Mouse (Mus musculus) embryo, embryonic 9.5 days (tissue): Measurements from ENCODE around the gene Olfr905.

Experiments used
- DNase-seq: peaks from one replicate; pipeline ENCODE4 v3.0.0-alpha.2; 2017; ENCODE audit errors: extremely low spot score

The Olfr905 gene

DNA sequence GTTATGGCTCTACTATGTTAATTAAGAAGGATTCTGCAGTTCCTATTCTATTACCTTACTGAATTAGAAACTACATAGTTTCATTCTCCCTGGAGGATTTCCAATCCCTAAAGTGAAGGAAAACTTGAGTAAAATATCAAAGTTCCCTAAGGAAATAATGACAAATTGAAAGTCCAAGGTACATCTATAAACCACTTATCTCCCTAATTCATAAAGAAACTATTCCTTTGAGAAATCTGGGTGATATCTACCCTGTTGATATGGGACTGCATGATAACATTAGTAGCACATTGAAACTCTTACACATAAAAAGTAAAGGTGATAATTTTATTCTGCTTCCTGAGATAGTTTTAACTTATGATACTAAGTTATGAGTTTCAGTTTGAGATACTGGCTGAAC lies at the start of gene Olfr905:
Gene Olfr905, plus strand, starts transcription at position 301 of the 400 bp plus-strand sequence.
- no peak for DNase-seq

DNA sequence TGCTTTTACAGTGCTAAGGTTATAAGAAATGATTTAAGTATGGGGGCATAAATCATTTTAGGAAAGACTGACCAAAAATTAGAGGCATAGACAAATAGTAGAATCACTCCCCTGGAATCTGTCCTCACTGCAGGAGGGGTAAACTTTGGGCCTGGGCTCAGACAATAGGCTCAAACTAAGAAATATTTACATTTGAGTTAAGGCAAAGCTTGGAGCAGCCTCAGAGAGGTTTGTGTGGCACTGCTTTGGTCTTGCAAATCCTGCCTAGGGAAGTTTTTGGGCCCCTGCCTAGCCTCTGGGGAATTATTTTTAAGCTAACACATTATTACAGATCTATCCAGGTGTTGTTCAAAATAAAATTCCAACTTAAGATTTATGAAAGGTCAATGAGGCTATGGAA lies 47.1 kb upstream of the Olfr905 start:
- no peak for DNase-seq

DNA sequence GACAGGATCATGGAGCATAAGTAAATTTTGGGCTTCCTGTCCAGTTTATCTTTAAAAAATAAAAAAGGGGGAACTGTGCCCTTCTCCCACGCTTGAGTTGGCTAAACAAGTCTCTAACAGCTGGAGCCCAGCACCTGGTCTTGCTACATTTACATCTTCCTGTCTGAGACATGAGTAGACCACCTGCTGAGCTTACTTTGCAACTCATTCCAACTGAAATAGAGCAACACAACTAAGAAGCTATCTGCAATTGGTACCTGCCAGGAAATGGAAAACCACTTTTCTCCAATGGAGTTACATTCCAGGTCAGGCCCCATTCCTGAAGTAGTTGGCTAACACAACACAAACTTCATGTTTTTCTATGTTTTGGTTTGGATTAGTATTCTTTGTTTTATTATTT lies 43.9 kb upstream of the Olfr905 start:
- DNase-seq, result no peak

DNA sequence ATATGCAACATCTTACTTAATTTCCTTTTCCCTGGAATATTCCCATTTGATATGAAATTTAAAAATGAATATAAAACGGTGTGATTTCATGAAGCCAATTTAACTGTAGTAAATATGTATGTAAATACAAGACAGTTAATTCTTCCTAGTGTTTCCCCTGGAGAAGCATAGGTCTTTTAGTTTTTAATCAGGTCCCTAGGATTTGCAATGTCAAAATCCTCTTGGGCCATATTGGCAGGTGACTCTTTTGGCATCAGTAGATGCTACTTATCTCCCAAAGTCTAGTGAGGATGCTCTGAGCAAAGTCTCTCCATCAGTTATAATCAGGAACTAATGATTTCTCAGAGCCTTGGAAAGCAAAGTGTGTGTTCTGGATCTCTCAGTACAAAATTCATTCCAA lies 41.8 kb upstream of the Olfr905 start, which contains the start of gene Olfr901:
Gene Olfr901, plus strand, starts transcription at position 301 of the 400 bp plus-strand sequence.
- no peak for DNase-seq

DNA sequence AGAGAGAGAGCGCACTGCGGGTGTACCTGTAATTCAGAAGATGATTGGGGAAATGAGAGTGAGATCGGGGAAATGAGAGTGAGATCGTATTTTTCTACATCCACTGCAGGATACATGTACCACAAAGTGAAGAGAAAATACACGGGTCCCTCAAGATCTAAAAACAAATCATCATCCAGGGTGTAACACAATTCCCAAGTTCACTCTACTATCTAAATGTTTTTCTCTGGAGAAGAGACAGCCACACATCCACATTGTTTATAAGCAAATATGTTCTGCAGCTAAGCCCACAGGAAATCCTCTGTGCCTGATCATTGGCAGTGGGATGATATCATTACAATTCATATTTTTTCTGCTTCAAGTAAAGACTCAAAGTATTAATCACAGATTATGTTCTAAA lies 23.6 kb upstream of the Olfr905 start, which contains the start of gene Olfr902:
Gene Olfr902, plus strand, starts transcription at position 301 of the 400 bp plus-strand sequence.
- DNase-seq, result no peak

DNA sequence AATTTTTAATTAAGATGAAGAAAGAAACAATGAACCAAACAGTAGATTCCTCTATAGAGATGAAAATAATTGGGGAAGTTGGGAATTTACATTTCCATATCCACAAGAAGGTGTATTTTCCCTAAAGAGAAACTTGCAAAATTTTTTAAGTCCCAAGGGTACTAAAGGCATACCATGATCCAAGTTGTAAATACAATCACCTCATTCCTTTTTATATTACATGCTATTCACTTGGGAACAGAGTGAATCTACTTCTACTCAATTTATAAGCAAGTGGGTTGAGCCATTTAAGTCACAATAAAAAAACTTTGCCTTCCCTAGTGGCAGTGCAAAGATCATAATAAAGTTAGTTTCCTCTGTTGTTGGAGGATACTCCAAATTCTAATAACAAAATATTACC lies 8.1 kb upstream of the Olfr905 start, which contains the start of gene Olfr904:
Gene Olfr904, plus strand, starts transcription at position 301 of the 400 bp plus-strand sequence.
- no peak for DNase-seq

DNA sequence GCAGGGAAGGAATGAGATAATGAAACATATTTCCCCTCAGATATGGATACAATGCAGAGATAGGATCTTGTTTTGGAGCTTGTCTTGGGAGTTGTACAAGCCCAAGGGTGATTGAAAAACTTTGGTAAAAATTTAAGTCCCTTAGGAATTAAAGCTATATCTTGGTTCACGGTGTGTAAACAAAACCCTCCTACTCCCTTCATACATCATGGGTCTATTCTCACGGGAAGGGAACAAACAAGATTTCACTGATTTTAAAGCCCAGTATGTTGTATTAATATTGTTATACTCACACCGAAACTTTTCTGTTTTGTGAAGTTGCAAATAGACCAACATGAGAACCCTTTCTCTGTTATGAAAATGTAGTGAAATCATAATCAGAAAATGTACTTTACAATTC lies 15.9 kb downstream of the Olfr905 start, which contains the start of gene Olfr906:
Gene Olfr906, plus strand, starts transcription at position 301 of the 400 bp plus-strand sequence.
- no peak for DNase-seq

DNA sequence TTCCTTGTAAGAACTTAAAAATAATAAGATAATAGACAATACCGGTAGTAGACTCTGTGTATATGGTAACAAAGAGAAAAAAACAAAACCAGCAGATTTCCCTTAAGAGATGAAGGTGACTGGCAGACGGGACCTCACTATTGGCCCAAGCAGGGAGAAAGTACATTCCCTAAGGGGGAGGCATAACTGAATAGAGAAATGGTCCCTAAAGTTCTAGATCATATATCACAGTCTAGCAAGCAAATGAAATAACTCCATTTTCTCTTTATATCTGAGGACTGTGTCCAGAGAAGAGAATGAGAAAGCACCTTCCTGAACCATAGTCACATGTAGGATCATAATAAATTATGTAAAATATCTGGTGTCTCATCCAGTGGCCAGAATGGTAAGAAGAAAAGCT lies 24.6 kb downstream of the Olfr905 start, which contains the start of gene Olfr907:
Gene Olfr907, plus strand, starts transcription at position 301 of the 400 bp plus-strand sequence.
- DNase-seq, result no peak

DNA sequence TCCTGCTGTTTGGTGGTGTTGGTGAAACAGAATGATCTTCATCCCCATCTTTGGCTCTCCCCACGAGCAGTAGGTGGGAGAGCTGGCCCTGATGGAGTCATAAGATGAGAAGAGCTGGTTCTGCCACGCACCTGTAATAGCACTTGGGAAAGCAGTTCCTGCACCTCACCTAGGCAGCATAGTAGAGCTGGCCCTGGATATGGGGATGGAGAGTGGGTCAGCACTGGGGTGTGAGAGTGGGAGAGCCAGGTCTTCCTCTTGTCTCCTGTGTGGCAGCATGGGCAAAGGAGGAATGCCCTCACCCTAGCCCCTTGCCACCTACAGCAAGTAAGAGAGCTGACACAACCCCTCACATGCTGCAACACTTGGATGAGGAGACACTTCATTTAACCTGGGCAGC lies 41.4 kb downstream of the Olfr905 start:
- DNase-seq, result no peak

DNA sequence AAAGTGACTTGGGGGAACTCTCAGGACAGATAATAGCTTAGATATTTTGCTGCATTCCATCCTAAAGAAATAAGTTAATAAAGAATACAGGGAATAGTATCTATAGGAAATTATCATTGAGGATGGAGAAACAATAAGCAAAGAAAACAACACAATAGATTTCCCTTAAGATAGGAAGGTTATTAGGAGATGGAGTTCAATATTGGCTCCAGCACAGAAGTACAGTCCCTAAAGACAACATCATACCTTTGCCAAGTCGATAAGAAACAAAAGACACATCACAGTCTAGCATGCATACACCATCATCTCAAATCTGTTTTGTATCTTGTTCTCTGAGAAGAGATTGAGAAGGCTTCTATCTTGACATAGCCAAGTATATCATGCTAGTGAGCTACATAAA lies 50.4 kb downstream of the Olfr905 start, which contains the start of gene Olfr911-ps1:
Gene Olfr911-ps1, plus strand, starts transcription at position 301 of the 400 bp plus-strand sequence.
- no peak for DNase-seq
